Mouse (Mus musculus): ENCODE data around the gene Ckm. TPM values are rescaled to one million over a fixed set of nuclear protein-coding genes. Genes with fewer than 3 reads are reported as not detected.
A peak's percentile ranks its signal among the peaks of the same experiment; 100 is the strongest.

The Ckm gene
- total RNA-seq, 2 experiments from 2014 or later = not detected

- no peak for DNase-seq (ENCODE audit: low spot score in 2 of 2)
Observed at GRCm38 (mm10) chr7:19429726-19430125, 25.1 kb downstream of the Ckm start.

GRCm38 (mm10) chr7:19430402-19430801, 25.8 kb downstream of the Ckm start:
- DNase-seq (ENCODE audit: low spot score in 2 of 2) = no peak

DNA sequence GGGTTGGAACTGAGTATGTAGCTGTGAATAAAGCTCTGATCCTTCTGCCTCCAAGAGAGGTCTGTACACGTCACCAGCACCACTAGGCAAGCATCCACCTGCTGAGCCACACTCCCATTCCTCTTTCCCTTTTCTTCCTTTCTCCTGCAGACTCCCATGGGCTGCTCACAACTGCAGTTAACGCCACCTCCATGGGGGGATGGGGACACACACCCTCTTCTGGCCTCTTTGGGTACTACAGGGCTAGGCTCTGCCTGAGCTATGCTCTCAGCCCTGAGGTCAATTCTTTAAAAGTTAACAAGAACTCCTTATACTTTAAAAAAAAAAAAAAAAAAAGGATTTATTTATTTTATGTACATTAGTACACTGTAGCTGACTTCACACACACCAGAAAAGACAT, 27.9 kb downstream of the Ckm start:
- no peak for DNase-seq (ENCODE audit: low spot score in 2 of 2)

- DNase-seq (ENCODE audit: low spot score in 2 of 2) = no peak
Observed at GRCm38 (mm10) chr7:19436276-19436675, 31.7 kb downstream of the Ckm start.

- peak in 1 of 2 experiments; percentile 46 for DNase-seq (ENCODE audit: low spot score in 2 of 2)
Observed at GRCm38 (mm10) chr7:19437048-19437447, 32.5 kb downstream of the Ckm start.

- DNase-seq (ENCODE audit: low spot score in 2 of 2) = no peak
Observed at GRCm38 (mm10) chr7:19441448-19442091, 37.0 kb downstream of the Ckm start.

DNA sequence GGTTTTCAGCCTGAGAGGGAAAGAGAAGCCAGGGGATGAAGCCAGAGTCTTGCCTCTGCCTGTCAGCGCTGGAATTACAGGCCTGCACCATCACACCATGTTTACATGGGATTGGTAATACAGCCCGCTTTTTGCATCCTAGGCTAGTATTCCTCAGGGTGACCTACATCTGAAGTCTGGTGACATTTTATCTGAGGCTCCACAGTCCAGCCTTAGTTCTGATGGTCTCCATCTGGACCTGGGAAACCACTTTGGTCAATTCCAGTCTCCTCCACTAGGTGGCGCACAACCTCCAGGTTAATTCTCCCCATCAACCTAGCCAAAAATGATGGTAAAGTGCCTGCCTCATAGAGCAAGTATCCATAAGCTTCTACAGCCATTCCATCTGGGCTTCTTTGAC, 38.8 kb downstream of the Ckm start:
- peak; percentile 84 to 88 for DNase-seq (ENCODE audit: low spot score in 2 of 2)

DNA sequence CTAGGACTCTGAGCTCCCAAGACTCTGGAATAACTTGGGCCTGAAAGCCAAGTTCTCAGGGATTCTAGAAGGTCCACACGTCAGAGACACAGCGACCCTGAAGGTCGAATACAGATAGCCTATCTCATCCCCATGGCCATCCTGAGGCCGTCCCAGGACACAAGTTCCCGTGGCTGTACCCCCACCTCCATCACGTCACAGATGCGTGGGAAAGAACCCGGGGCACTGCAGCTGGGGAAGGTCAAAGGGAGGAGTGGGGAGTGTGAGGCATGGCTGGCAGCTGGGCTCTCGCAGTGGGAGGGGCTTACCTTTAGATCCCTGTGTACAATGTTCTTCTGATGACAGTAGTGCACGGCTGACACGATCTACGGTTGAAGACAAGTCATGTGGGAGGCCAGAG, 40.2 kb downstream of the Ckm start:
- DNase-seq (ENCODE audit: low spot score in 2 of 2) = no peak

- DNase-seq (ENCODE audit: low spot score in 2 of 2) = peak; percentile 54 to 82
Observed at GRCm38 (mm10) chr7:19447689-19448088, 43.1 kb downstream of the Ckm start.

- peak in 1 of 2 experiments; percentile 75 for DNase-seq (ENCODE audit: low spot score in 2 of 2)
Observed at GRCm38 (mm10) chr7:19449165-19449564, 44.6 kb downstream of the Ckm start.

GRCm38 (mm10) chr7:19455186-19455585, 50.6 kb downstream of the Ckm start:
- no peak for DNase-seq (ENCODE audit: low spot score in 2 of 2)

DNA sequence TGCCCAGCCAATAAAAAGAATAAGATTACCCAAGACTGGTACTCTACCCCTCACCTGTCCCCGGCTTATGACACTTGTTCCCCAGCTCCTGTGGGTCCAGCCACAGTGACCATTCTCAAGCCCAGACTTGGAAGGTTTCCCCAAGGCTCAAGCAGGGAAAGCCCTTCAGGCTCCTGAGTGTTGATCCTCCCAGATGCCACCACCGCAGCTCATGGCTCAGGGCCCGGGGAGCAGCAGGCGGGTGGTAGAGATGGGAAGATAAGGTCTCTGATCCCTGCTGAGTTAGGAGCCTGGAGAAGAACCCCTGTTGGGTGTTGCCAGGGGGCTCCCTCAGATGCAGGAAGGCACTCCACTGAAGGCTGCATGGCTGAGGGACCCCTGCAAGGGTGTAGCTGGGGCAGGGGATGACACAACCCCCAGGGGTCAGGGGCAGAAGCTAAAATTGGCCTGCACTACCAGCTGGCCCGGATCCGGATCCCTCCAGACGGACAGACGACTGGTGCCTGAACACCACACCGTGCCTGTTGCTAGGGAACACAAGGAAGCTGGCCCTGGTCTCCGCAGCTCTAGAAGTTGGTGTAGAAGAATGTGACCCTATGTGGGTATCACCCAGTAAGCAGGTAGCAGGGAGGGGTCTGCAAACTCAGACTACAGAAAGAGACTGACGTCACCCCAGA, 51.4 kb downstream of the Ckm start:
- no peak for DNase-seq (ENCODE audit: low spot score in 2 of 2)

DNA sequence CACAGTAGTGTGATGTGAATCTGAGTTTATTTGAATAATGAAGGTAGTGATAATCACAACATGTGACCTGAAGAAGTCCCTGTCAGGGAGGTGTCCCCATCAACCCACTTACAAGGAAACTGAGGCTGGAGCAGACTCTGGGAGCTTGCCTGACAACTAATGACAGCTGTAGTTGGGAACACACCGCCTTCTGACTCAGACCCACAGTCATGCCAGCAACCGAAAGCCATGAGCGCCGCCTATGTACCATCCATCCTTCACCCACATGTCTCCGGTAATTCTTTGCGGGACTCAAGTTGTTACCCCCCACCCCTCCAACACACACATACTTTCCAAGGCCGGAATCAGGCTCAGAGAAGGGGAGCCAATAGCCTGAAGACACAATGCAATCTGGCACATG, 52.1 kb downstream of the Ckm start:
- DNase-seq (ENCODE audit: low spot score in 2 of 2) = no peak

- DNase-seq (ENCODE audit: low spot score in 2 of 2) = no peak
Observed at GRCm38 (mm10) chr7:19457414-19458071, 53.0 kb downstream of the Ckm start.

DNA sequence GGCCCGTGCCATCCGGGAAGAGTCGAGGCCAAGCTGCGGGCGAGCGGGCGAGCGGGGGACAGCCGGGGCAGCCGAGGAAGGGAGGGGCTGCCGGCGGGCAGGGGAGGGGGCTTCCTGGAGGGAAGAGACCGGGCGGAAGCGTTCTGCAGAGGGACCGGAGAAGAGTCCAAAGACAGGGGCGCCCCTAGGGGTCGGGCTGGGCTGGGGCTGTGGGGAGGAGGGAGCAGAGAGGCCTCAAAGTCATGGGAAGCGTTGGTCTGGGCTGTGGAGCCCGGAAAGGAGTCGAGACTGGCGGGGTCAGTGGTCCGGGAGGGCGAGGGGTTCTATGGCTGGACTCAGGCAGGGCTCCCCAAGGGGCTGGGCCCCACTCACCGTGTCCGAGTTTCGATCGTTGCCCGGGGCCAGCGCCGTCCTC, 53.5 kb downstream of the Ckm start:
- DNase-seq (ENCODE audit: low spot score in 2 of 2) = peak in 1 of 2 experiments; percentile 60

DNA sequence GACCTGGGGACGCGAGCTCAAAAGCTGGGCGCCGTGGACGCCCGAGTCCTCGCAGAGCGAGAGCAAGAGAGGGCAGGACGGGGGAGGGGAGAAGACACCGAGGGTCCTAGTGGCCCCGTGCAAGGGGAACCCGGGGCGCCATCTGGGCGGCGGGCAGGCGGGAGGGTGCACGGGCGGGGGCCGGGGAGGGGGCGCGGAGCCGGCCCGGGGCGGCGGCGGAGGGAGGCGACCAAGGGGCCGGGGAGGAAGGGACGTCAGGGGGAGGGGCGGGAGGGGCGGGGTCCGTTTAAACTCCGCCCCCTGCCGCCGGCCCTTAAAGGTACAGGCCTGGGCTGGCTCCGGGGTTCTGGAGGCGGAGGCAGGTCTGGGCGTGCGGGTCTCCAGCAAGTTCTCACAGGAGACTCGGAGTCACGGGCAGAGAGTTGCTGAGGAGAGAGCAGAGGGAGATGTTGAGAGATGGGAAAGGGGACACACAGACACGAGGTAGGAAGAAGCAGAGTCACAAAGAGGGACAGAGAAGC, 54.1 kb downstream of the Ckm start, which contains the start of gene Mark4:
Gene Mark4, minus strand, starts transcription at position 231 of the 521 bp plus-strand sequence.
- DNase-seq (ENCODE audit: low spot score in 2 of 2) = peak; percentile 72 to 75

- DNase-seq (ENCODE audit: low spot score in 2 of 2) = no peak
Observed at GRCm38 (mm10) chr7:19459144-19459870, 54.7 kb downstream of the Ckm start.

DNA sequence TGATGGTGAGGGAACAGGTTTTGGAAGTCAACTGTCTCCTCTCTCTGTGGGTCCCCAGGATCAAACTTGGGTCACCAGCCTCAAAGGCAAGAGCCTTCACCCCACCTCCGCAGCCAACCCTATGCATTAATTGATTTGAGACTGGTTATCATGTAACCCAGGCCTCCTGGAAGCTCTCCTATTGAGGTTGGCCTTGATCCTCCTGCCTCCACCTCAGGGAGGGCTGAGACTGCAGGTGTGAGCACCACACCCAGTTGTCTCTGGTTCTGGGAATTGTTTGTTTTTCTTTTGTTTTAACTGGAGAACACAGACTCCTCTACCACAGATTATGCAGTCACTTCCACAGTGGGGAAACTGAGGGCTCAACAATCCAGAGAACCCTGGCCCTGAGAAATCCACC, 55.9 kb downstream of the Ckm start:
- DNase-seq (ENCODE audit: low spot score in 2 of 2) = no peak

- peak; percentile 81 to 87 for DNase-seq (ENCODE audit: low spot score in 2 of 2)
Observed at GRCm38 (mm10) chr7:19461488-19461887, 56.9 kb downstream of the Ckm start.

- DNase-seq (ENCODE audit: low spot score in 2 of 2) = no peak
Observed at GRCm38 (mm10) chr7:19462443-19462842, 57.9 kb downstream of the Ckm start.

GRCm38 (mm10) chr7:19462884-19463381, 58.4 kb downstream of the Ckm start, which contains the start of gene Exoc3l2:
Gene Exoc3l2, plus strand, starts transcription at chr7:19463331.
- DNase-seq (ENCODE audit: low spot score in 2 of 2) = no peak
